Mouse (Mus musculus): ENCODE measurements around the gene Rps6kb2.

Gene Rps6kb2

DNA sequence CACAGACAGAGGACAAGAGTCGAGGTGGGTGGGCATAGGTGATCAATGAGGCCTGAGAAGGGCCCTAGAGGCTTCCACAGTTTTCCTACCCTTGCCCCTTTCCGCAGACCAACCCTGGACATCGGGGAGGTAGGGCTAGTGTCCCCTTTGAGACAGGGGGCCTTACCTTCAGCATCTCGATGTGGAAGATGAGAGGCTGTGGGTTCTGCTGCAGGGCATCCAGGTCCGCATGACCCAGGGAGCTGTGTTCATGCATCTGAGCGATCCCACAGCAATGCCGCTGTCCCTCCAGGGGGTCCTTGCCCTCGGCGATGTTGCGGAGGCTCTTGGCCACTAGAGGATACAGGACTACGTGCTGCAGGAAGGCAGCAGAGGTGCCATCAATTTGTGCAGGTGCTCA lies 47.3 kb downstream of the Rps6kb2 start:
- DNase-seq: no peak

DNA sequence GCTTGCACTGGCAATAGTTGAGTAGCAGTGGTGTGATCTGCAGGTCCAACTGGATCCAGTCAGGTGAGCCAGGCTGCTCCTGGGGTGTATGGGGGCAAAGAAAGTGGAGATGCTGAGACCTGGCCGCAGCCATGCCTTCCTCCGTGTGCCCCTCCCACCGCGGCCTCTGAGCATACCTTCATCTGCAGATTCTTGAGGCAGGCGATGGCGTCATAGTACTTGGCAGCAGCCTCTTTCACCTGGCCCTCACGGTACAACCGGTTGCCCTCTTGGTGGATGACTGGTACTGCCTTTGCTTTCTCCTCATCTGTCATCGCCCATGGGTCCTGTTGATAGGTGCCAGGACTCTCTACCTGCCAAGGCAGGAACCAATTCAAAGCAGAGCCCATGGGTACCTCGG lies 48.0 kb downstream of the Rps6kb2 start:
- DNase-seq: peak; percentile 55

DNA sequence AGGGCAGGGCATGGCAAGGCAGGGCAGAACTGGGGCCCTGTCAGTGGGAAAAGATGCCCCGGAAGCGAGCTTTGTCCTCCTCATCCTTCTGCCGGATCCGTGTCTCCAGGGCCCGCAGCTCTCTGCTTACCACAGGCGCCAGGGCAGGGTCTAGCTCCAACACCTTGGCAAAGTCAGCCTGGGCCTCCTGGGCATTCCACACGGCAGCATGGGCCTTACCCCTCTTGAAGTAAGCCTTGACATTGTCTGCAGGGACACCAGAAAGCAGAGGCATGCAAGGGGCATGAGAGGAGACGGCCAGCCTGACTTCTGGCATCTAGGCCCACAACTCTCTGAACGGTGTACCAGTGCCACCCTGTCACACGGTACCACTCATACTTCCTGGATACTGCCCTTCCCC lies 48.6 kb downstream of the Rps6kb2 start:
- DNase-seq: no peak

DNA sequence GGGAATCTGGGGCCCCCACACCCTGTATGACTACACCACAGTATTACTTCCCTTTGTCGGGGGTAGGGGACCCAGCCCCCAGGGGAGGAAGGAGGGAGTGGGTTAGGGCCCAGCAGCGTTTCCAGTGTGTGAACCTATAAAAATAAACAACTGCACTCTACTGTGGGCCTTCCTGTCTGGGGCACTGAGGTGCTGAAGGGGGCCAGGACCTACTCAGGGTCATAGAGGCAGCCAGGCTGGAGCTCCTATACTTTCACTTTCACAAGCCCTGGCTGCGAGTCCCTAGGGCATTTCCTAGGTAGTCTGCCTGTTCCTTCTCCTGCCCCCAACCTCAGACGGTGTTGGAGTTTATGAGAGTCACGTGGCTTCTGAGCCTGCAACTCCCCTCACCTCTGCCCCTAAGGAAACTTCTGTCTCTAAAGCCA lies 49.3 kb downstream of the Rps6kb2 start:
- no peak for DNase-seq

DNA sequence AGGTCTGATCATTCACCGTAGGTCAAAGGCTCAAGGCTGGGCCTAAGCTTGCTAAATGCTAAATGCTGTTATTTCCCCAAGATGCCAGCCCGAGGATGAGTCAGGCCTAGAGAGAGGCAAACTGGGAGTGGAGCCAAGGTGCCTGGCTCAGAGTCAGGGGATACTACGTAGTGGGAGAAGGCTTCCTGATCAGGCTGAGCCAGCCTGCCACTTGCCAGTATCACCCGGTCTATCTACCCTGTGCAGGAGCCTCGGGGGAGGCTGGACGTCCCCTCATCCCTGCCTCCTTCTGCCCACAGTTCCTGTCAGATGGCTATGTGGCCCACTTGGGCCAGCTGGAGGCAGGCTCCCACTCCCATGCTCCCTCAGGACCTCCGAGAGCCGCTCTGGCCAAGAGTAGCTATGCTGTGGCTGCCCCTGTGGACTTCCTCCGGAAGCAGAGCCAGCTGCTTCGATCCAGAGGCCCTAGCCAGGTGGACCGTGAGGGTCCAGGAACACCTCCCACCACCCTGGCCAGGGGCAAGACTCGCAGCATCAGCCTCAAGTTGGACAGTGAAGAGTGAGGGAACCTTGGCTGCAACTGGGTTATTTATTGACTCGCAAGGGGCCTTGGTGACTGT lies 49.9 kb downstream of the Rps6kb2 start:
- DNase-seq: peak; percentile 97

DNA sequence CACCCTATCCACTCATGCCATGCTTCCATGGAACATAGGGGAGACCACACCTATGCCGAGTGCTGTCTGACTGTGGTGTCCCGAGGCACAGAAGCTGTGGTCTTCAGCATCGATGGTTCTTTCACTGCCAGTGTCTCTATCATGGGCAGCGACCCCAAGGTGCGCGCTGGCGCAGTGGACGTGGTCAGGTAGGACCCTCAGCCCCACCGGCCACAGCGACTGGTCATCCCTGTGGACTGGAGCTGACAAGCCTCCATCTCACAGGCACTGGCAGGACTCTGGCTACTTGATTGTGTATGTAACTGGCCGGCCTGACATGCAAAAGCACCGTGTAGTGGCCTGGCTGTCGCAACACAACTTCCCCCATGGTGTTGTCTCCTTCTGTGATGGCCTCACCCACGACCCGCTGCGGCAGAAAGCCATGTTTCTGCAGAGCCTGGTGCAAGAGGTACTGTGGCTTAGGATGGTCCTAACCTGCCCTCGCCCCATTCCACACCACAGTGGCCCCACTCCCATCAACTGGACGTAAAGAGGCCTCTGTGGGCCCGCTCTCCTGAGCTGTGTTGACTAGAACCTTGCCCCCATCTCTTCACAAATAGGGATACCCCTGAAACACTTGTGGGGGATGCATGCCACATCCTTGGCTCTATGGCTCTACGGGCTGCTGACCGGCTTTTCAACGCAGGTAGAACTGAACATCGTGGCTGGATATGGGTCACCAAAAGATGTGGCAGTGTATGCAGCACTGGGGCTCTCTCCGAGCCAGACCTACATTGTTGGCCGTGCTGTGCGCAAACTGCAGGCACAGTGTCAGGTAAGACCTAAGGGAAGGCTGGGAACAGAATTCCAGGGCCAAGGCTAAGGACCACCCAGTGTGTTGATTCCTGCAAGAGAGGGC lies 50.8 kb downstream of the Rps6kb2 start:
- DNase-seq: no peak

DNA sequence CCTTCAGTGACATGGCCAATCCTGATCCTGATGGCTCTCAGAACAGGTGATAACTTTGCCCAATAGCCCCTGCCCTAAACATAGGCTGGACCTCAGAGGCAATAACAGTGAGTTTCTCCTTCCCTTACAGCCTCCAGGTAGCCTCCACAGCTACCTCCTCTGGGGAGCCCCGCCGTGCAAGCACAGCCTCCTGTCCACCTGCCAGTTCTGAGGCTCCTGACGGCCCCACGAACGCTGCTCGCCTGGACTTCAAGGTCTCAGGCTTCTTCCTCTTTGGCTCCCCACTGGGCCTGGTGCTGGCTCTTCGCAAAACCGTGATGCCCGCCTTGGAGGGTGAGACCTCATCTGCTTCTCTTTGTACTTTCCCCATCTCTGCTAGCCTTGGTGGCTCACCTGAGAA lies 54.6 kb downstream of the Rps6kb2 start:
- DNase-seq: no peak

DNA sequence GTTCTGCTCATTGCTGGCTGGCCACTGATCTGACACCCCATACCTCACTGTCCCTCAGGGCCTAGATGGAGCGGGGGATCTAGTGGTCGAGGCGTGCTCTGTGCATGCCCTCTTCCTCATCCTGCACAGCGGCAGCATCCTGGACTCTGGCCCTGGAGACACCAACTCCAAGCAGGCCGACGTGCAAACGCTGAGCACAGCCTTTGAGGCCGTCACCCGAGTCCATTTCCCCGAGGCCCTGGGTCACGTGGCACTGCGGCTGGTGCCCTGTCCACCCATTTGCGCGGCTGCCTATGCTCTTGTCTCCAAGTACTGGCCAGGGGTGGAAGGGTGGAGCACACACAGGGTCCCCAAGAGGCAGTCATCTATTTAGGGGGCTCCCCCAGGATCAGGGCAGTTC lies 56.5 kb downstream of the Rps6kb2 start:
- no peak for DNase-seq

DNA sequence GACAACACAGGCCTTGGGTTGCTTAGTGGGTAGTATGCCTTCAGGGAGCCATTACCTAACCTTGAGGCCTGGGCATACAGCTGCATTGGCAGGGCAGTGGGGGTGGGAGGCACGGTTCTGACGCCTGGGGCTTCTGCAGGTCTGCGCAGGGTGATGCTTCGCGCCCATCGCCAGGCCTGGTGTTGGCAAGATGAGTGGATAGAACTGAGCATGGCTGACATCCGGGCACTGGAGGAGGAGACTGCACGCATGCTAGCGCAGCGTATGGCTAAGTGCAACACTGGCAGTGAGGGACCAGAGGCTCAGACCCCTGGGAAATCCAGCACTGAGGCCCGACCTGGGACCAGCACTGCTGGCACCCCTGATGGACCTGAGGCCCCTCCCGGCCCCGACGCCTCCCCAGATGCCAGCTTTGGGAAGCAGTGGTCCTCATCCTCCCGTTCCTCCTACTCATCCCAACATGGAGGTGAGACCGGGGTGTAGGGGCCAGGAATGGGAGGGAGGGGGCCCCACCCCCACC lies 58.4 kb downstream of the Rps6kb2 start:
- DNase-seq: no peak

All from cerebellum, adult 9-10 months (tissue).